Mouse (Mus musculus) MEL (cell line): Measurements from ENCODE around the gene Tnfaip3. TPM values are rescaled to one million over a fixed set of nuclear protein-coding genes. Genes with fewer than 3 reads are reported as not detected.

Experiments used
- DNase-seq: peaks from one replicate; pipeline ENCODE4 v3.0.0; 2011; ENCODE audit warnings: low read depth, low spot score
- H3K27ac ChIP-seq: 2 replicates; pipeline ENCODE4 v1.5.1; 2012; ENCODE audit warnings: low read depth, mild to moderate bottlenecking, control low read depth, low read length, moderate library complexity; ENCODE audit not compliant: control insufficient read depth
- H3K27me3 ChIP-seq, 2 experiments: fragments of 150-350 bp in 1 of 2; sonication (generic) in 1 of 2; 2 replicates each; pipeline ENCODE4 v1.6.1; 2012; ENCODE audit warnings: low read length in 2 of 2, mild to moderate bottlenecking in 2 of 2, improper control_type of control experiment in 1 of 2, moderate library complexity in 1 of 2; ENCODE audit not compliant: insufficient read depth in 2 of 2, control insufficient read depth in 1 of 2
- H3K36me3 ChIP-seq, 2 experiments: 2 replicates each; pipeline ENCODE4 v1.6.1; 2012 to 2014; ENCODE audit warnings: low read length in 2 of 2, improper control_type of control experiment in 1 of 2, inconsistent platforms in 1 of 2, mild to moderate bottlenecking in 1 of 2; ENCODE audit not compliant: insufficient read depth in 2 of 2, control insufficient read depth in 1 of 2
- H3K4me1 ChIP-seq, 2 experiments: fragments of 150-350 bp in 1 of 2; sonication (generic) in 1 of 2; 2 replicates each; pipeline ENCODE4 v1.6.1; 2012; ENCODE audit warnings: low read length in 2 of 2, improper control_type of control experiment in 1 of 2, mild to moderate bottlenecking in 1 of 2; ENCODE audit not compliant: insufficient read depth in 2 of 2, control insufficient read depth in 1 of 2
- H3K4me3 ChIP-seq, 2 experiments: fragments of 150-350 bp in 1 of 2; sonication (generic) in 1 of 2; 2 replicates each; pipeline ENCODE4 v1.5.1; 2012; ENCODE audit warnings: low read depth in 2 of 2, low read length in 2 of 2, mild to moderate bottlenecking in 2 of 2, moderate library complexity in 2 of 2, control low read depth in 1 of 2, improper control_type of control experiment in 1 of 2; ENCODE audit not compliant: control insufficient read depth in 1 of 2, insufficient read depth in 1 of 2
- H3K79me2 ChIP-seq: 2 replicates; pipeline ENCODE4 v1.6.1; 2012; ENCODE audit warnings: mild to moderate bottlenecking, low read length, moderate library complexity; ENCODE audit not compliant: control insufficient read depth, poor library complexity, insufficient read depth
- H3K9ac ChIP-seq: 2 replicates; pipeline ENCODE4 v1.6.1; 2012; ENCODE audit warnings: low read depth, mild to moderate bottlenecking, control low read depth, low read length, moderate library complexity; ENCODE audit not compliant: control insufficient read depth, poor library complexity, severe bottlenecking
- H3K9me3 ChIP-seq: fragments of 150-350 bp; sonication (generic); replicated peaks from 2 replicates; pipeline ENCODE4 v1.6.1; 2012; ENCODE audit warnings: mild to moderate bottlenecking, low read length, improper control_type of control experiment, moderate library complexity; ENCODE audit not compliant: insufficient read depth
- BHLHE40 ChIP-seq: IDR thresholded peaks from 2 replicates; pipeline ENCODE4 v1.6.1; 2012; ENCODE audit warnings: low read depth, mild to moderate bottlenecking, inconsistent platforms, low read length, improper control_type of control experiment, borderline replicate concordance
- CHD1 ChIP-seq: IDR thresholded peaks from 2 replicates; pipeline ENCODE4 v1.6.1; 2012; ENCODE audit warnings: low read depth, mild to moderate bottlenecking, inconsistent platforms, low read length, improper control_type of control experiment
- CHD2 ChIP-seq: IDR thresholded peaks from 2 replicates; pipeline ENCODE4 v1.6.1; 2011; ENCODE audit warnings: low read length, improper control_type of control experiment
- E2F4 ChIP-seq: IDR thresholded peaks from 2 replicates; pipeline ENCODE4 v1.6.1; 2011; ENCODE audit warnings: low read depth, low read length, improper control_type of control experiment, borderline replicate concordance
- EP300 ChIP-seq, 2 experiments: IDR thresholded peaks; 2 replicates each; pipeline ENCODE4 v1.6.1; 2011; ENCODE audit warnings: improper control_type of control experiment in 2 of 2, low read length in 2 of 2, low read depth in 1 of 2, mild to moderate bottlenecking in 1 of 2
- ETS1 ChIP-seq: IDR thresholded peaks from 2 replicates; pipeline ENCODE4 v1.6.1; 2012; ENCODE audit warnings: low read depth, mild to moderate bottlenecking, inconsistent platforms, low read length, improper control_type of control experiment, moderate library complexity
- GABPA ChIP-seq: IDR thresholded peaks from 2 replicates; pipeline ENCODE4 v1.6.1; 2012; ENCODE audit warnings: low read depth, mild to moderate bottlenecking, inconsistent platforms, low read length, improper control_type of control experiment, moderate library complexity
- HCFC1 ChIP-seq: IDR thresholded peaks from 2 replicates; pipeline ENCODE4 v1.6.1; 2012; ENCODE audit warnings: low read depth, mild to moderate bottlenecking, inconsistent platforms, low read length, improper control_type of control experiment, moderate library complexity
- JUND ChIP-seq: IDR thresholded peaks from 2 replicates; pipeline ENCODE4 v1.6.1; 2011; ENCODE audit warnings: low read depth, mild to moderate bottlenecking, improper control_type of control experiment, low read length
- KAT2A ChIP-seq: conservative IDR thresholded peaks from 2 replicates; pipeline ENCODE4 v1.6.1; 2012; ENCODE audit warnings: low read depth, low read length, improper control_type of control experiment, inconsistent platforms
- MAX ChIP-seq: IDR thresholded peaks from 2 replicates; pipeline ENCODE4 v1.6.1; 2011; ENCODE audit warnings: low read length, improper control_type of control experiment
- MAZ ChIP-seq: IDR thresholded peaks from 2 replicates; pipeline ENCODE4 v1.6.1; 2012; ENCODE audit warnings: low read depth, mild to moderate bottlenecking, inconsistent platforms, low read length, improper control_type of control experiment
- MXI1 ChIP-seq: IDR thresholded peaks from 2 replicates; pipeline ENCODE4 v1.6.1; 2011; ENCODE audit warnings: mild to moderate bottlenecking, low read depth, low read length, improper control_type of control experiment
- MYB ChIP-seq: IDR thresholded peaks from 2 replicates; pipeline ENCODE4 v1.6.1; 2011; ENCODE audit warnings: mild to moderate bottlenecking, low read depth, low read length, improper control_type of control experiment
- MYC ChIP-seq: IDR thresholded peaks from 2 replicates; pipeline ENCODE4 v1.6.1; 2011; ENCODE audit warnings: low read depth, mild to moderate bottlenecking, low read length, improper control_type of control experiment, moderate library complexity
- NRF1 ChIP-seq: IDR thresholded peaks from 2 replicates; pipeline ENCODE4 v1.6.1; 2014; ENCODE audit warnings: low read depth, mild to moderate bottlenecking, inconsistent platforms, low read length, improper control_type of control experiment, moderate library complexity; ENCODE audit not compliant: poor library complexity, insufficient read depth, severe bottlenecking
- POLR2A ChIP-seq, 2 experiments: IDR thresholded peaks; 2 replicates each; pipeline ENCODE4 v1.6.1; 2011 to 2012; ENCODE audit warnings: low read length in 2 of 2, mild to moderate bottlenecking in 2 of 2, control low read depth in 1 of 2, improper control_type of control experiment in 1 of 2, low read depth in 1 of 2, moderate library complexity in 1 of 2; ENCODE audit not compliant: control insufficient read depth in 1 of 2, insufficient read depth in 1 of 2, poor library complexity in 1 of 2
- POLR2AphosphoS2 ChIP-seq: IDR thresholded peaks from 2 replicates; pipeline ENCODE4 v1.6.1; 2011; ENCODE audit warnings: low read length, improper control_type of control experiment
- POLR2AphosphoS5 ChIP-seq: IDR thresholded peaks from 2 replicates; pipeline ENCODE4 v1.6.1; 2012; ENCODE audit warnings: low read depth, borderline replicate concordance, mild to moderate bottlenecking, inconsistent platforms, low read length, moderate library complexity, mixed read lengths
- RAD21 ChIP-seq: IDR thresholded peaks from 2 replicates; pipeline ENCODE4 v1.6.1; 2011; ENCODE audit warnings: mild to moderate bottlenecking, low read depth, low read length, improper control_type of control experiment
- RCOR1 ChIP-seq: IDR thresholded peaks from 2 replicates; pipeline ENCODE4 v1.6.1; 2012; ENCODE audit warnings: low read depth, mild to moderate bottlenecking, inconsistent platforms, low read length, improper control_type of control experiment
- SMC3 ChIP-seq: IDR thresholded peaks from 2 replicates; pipeline ENCODE4 v1.6.1; 2011; ENCODE audit warnings: low read depth, low read length, improper control_type of control experiment
- TCF12 ChIP-seq: IDR thresholded peaks from 2 replicates; pipeline ENCODE4 v1.6.1; 2014; ENCODE audit warnings: low read depth, mild to moderate bottlenecking, inconsistent platforms, low read length, improper control_type of control experiment, moderate library complexity
- UBTF ChIP-seq: IDR thresholded peaks from 2 replicates; pipeline ENCODE4 v1.6.1; 2012; ENCODE audit warnings: low read depth, mild to moderate bottlenecking, inconsistent platforms, low read length, improper control_type of control experiment, moderate library complexity, borderline replicate concordance; ENCODE audit not compliant: insufficient read depth
- USF1 ChIP-seq: IDR thresholded peaks from 2 replicates; pipeline ENCODE4 v1.6.1; 2014; ENCODE audit warnings: low read depth, mild to moderate bottlenecking, inconsistent platforms, low read length, improper control_type of control experiment, moderate library complexity
- USF2 ChIP-seq, 2 experiments: IDR thresholded peaks; 2 replicates each; pipeline ENCODE4 v1.6.1; 2011 to 2012; ENCODE audit warnings: improper control_type of control experiment in 2 of 2, low read length in 2 of 2, borderline replicate concordance in 1 of 2, inconsistent platforms in 1 of 2, low read depth in 1 of 2, mild to moderate bottlenecking in 1 of 2; ENCODE audit not compliant: insufficient read depth in 1 of 2
- ZC3H11A ChIP-seq: IDR thresholded peaks from 2 replicates; pipeline ENCODE4 v1.6.1; 2012; ENCODE audit warnings: low read depth, mild to moderate bottlenecking, inconsistent platforms, low read length, improper control_type of control experiment
- ZKSCAN1 ChIP-seq: IDR thresholded peaks from 2 replicates; pipeline ENCODE4 v1.6.1; 2012; ENCODE audit warnings: low read depth, mild to moderate bottlenecking, inconsistent platforms, low read length, improper control_type of control experiment, moderate library complexity
- ZNF384 ChIP-seq: IDR thresholded peaks from 2 replicates; pipeline ENCODE4 v1.6.1; 2012; ENCODE audit warnings: low read depth, mild to moderate bottlenecking, inconsistent platforms, low read length, improper control_type of control experiment
- polyA plus RNA-seq, 2 experiments: library from polyadenylated mRNA; stranded (reverse) in 1 of 2; unstranded in 1 of 2; fragments of >175 nt in 1 of 2; fragments of >200 nt in 1 of 2; gene quantifications; 2 replicates each; pipeline versions ENCODE4 v1.2.1 to v1.2.4; 2012; ENCODE audit warnings: low replicate concordance in 2 of 2, low read depth in 1 of 2; ENCODE audit not compliant: insufficient read length in 2 of 2, insufficient read depth in 1 of 2, missing spikeins in 1 of 2
- total RNA-seq: library from RNA; depleted of rRNA; stranded (reverse); fragments of 300-350 nt; gene quantifications from 2 replicates; pipeline ENCODE4 v1.2.3, GENCODE M21; 2012

The Tnfaip3 gene
- total and polyA plus RNA-seq, 3 experiments = 0.38 to 0.54 TPM; not detected in 1

GRCm38 (mm10) chr10:18974486-18974885, 41.0 kb downstream of the Tnfaip3 start:
- H3K79me2 ChIP-seq = no peaks in the 10 kb centered on the region
- no peak for DNase-seq
- no peaks in the 10 kb centered on the region for H3K4me1 ChIP-seq
- H3K4me3 ChIP-seq = no peak overlapping the region
- H3K27me3 ChIP-seq = peaks cover 2 to 3% of the 10 kb centered on the region in 2 experiments; a peak in 3 of 4 replicates
- no peak overlapping the region for H3K9ac ChIP-seq
- TF ChIP-seq BHLHE40 = no peak
- TF ChIP-seq CHD1 = no peak
- no peak for TF ChIP-seq HCFC1
- TF ChIP-seq E2F4 = no peak
- TF ChIP-seq EP300 (IDR thresholded peaks at IDR 0.05; ENCODE audit: low read depth in 1 of 2, low read length in 2 of 2) = no peak
- TF ChIP-seq POLR2AphosphoS2 = no peak
- no peak for TF ChIP-seq MYB
- TF ChIP-seq GABPA = no peak
- no peak for TF ChIP-seq MXI1
- TF ChIP-seq UBTF = no peak
- no peak for TF ChIP-seq ZNF384
- no peak for TF ChIP-seq SMC3
- no peak for TF ChIP-seq TCF12
- TF ChIP-seq USF1 = no peak
- no peak for TF ChIP-seq RAD21
- no peak for TF ChIP-seq USF2 (IDR thresholded peaks at IDR 0.05; ENCODE audit: borderline replicate concordance in 1 of 2, insufficient read depth in 1 of 2, low read depth in 1 of 2, low read length in 2 of 2)
- no peak for TF ChIP-seq RCOR1
- TF ChIP-seq ZC3H11A = no peak
- no peak for TF ChIP-seq MYC
- H3K9me3 ChIP-seq = no peaks in the 10 kb centered on the region
- H3K27ac ChIP-seq = no peak overlapping the region
- H3K36me3 ChIP-seq = no peaks in the 10 kb centered on the region

DNA sequence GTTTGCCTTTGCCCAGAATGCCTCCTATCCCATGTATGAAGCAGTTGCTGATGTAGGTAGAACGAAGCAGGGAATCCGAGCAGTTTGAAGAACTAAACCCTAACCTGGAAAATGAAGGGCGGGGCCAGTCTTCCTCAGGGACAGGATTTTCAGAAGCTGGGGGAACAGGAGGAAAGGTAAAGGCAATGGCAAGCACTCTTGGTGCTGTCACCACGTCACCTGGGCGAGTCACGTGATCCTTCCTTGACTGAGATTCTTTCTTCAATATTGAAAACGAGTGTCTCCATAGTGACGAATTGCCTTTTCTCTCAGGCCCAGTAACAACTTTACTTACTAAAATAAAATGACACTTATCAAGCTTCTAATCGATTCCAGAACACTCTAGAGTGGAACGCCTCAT, 48.6 kb downstream of the Tnfaip3 start:
- TF ChIP-seq ZKSCAN1 (no peak), ETS1 (no peak), KAT2A (no peak), POLR2AphosphoS5 (no peak), ZC3H11A (no peak), ZNF384 (no peak), JUND (no peak), MYC (no peak), SMC3 (no peak), MYB (no peak), RAD21 (no peak), MAX (no peak), HCFC1 (no peak), E2F4 (no peak), CHD2 (no peak), NRF1 (no peak), MAZ (no peak), POLR2A (IDR thresholded peaks at IDR 0.05; ENCODE audit: control insufficient read depth in 1 of 2, insufficient read depth in 1 of 2, low read depth in 1 of 2, low read length in 2 of 2, poor library complexity in 1 of 2) (no peak), MXI1 (no peak)
- Histone ChIP-seq H3K9me3 (no peaks in the 10 kb centered on the region), H3K79me2 (no peaks in the 10 kb centered on the region), H3K27ac (no peak overlapping the region), H3K9ac (no peak overlapping the region), H3K4me3 (no peak overlapping the region), H3K27me3 (peaks cover 1 to 3% of the 10 kb centered on the region in 2 experiments; a peak in 2 of 4 replicates), H3K36me3 (no peaks in the 10 kb centered on the region), H3K4me1 (no peaks in the 10 kb centered on the region)
- DNase-seq = no peak
